ENCODE assay signal across 8 mouse cellular contexts in the genomic region with DNA sequence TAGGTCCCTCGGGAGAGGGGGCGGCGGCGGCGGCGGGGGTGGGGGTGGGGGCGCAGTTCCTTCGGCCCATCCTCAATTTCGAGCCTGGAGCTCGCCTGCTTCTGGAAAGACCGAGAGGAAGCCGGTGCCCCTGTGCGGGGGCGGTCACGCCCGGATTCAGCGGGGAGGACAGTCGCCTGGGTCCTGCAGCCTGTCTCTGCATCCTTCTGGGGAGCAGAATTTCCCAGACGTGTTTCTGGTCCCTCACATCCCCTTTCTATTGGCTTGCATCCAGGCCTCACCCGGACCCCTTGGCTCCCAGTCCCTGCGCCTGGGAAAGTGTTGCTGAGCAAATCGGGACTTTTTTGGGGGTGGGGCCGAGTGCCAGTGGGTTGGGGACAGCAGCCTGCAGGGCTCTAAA. TPM values are rescaled to one million over a fixed set of nuclear protein-coding genes. Genes with fewer than 3 reads are reported as not detected.
DNase-seq lines count a peak whose midpoint lies in the region; ATAC-seq and TF ChIP-seq lines count a peak whose summit lies in the region.

No protein-coding gene starts in this region.

- no peaks in the 10 kb centered on the region for H3K27me3 ChIP-seq in cerebellum, adult 2 months (ENCODE audit: control insufficient read depth, insufficient read depth, low read length)
- H3K27me3 ChIP-seq in forebrain, embryonic 15.5 days, result no peaks in the 10 kb centered on the region
- no peaks in the 10 kb centered on the region for H3K27me3 ChIP-seq in hindbrain, postnatal 0 days (ENCODE audit: insufficient read depth, low read length)
- H3K27me3 ChIP-seq in liver, embryonic 15.5 days, result peaks cover 30% of the 10 kb centered on the region
- no peaks in the 10 kb centered on the region for H3K27me3 ChIP-seq in splenic B cell, adult 2 months (ENCODE audit: control insufficient read depth, insufficient read depth, low read length, poor library complexity, severe bottlenecking)

- H3K9ac ChIP-seq in forebrain, embryonic 15.5 days (replicated peaks), result peak overlapping the region; percentile 54
- peak overlapping the region; percentile 67 for H3K9ac ChIP-seq in hindbrain, postnatal 0 days (replicated peaks; ENCODE audit: low read length)
- no peak overlapping the region for H3K9ac ChIP-seq in liver, embryonic 15.5 days

- TF ChIP-seq CTCF in cerebellum, adult 2 months (IDR thresholded peaks at IDR 0.05; ENCODE audit: borderline replicate concordance, insufficient read depth, low read depth, low read length), result no peak
- no peak for TF ChIP-seq CTCF in hindbrain, postnatal 0 days (IDR thresholded peaks at IDR 0.05; ENCODE audit: low read depth)

- ATAC-seq in forebrain, embryonic 15.5 days (replicated peaks), result peak; percentile 81
- peak; percentile 66 for ATAC-seq in hindbrain, postnatal 0 days
- no peak for ATAC-seq in liver, embryonic 15.5 days (ENCODE audit: insufficient read depth)

- H3K4me3 ChIP-seq in cerebellum, adult 2 months (replicated peaks; ENCODE audit: insufficient read depth, low read depth, low read length), result peak overlapping the region; percentile 67
- peak overlapping the region; percentile 64 for H3K4me3 ChIP-seq in forebrain, embryonic 15.5 days
- H3K4me3 ChIP-seq in hindbrain, postnatal 0 days (ENCODE audit: low read length), result peak overlapping the region; percentile 73
- H3K4me3 ChIP-seq in liver, embryonic 15.5 days (replicated peaks), result peak overlapping the region; percentile 52

- no peaks in the 10 kb centered on the region for H3K9me3 ChIP-seq in forebrain, embryonic 15.5 days
- no peaks in the 10 kb centered on the region for H3K9me3 ChIP-seq in hindbrain, postnatal 0 days (ENCODE audit: low read length)
- no peaks in the 10 kb centered on the region for H3K9me3 ChIP-seq in liver, embryonic 15.5 days (replicated peaks)

- no peaks in the 10 kb centered on the region for H3K36me3 ChIP-seq in forebrain, embryonic 15.5 days
- H3K36me3 ChIP-seq in hindbrain, postnatal 0 days (ENCODE audit: insufficient read depth, low read length), result no peaks in the 10 kb centered on the region
- no peaks in the 10 kb centered on the region for H3K36me3 ChIP-seq in liver, embryonic 15.5 days (replicated peaks)
- no peaks in the 10 kb centered on the region for H3K36me3 ChIP-seq in splenic B cell, adult 2 months (ENCODE audit: control insufficient read depth, insufficient read depth, low read length, poor library complexity, severe bottlenecking)

- DNase-seq in left cerebral cortex, adult 18-20 months (ENCODE audit: low spot score in 2 of 2), result peak; percentile 29 to 31
- no peak for DNase-seq in left cerebral cortex, adult 11 months (ENCODE audit: low spot score)
- peak; percentile 38 to 39 for DNase-seq in cerebellum, adult 2 months
- DNase-seq in hindbrain, postnatal 0 days (ENCODE audit: low spot score), result peak; percentile 55
- peak; percentile 3 for DNase-seq in splenic B cell, adult 2 months (ENCODE audit: low read depth, low spot score)
- DNase-seq in urinary bladder, postnatal 14 days (ENCODE audit: low spot score), result no peak

- TF ChIP-seq POLR2A in cerebellum, adult 2 months (IDR thresholded peaks at IDR 0.05; ENCODE audit: borderline replicate concordance, insufficient read depth, low read length), result no peak

- WGBS in cerebellum, adult 2 months, result under 1% methylated on average over 23 of the region's 23 CpGs
- WGBS in forebrain, embryonic 15.5 days, result 0% methylated on average over 16 of the region's 23 CpGs
- 0% methylated on average over 20 of the region's 23 CpGs for WGBS in hindbrain, postnatal 0 days
- under 1% methylated on average over 18 of the region's 23 CpGs for WGBS in liver, embryonic 15.5 days (ENCODE audit: insufficient replicate concordance)

- no peaks in the 10 kb centered on the region for H3K4me1 ChIP-seq in cerebellum, adult 2 months (ENCODE audit: control insufficient read depth, insufficient read depth, low read length)
- peaks cover 14% of the 10 kb centered on the region for H3K4me1 ChIP-seq in forebrain, embryonic 15.5 days
- peaks cover 5% of the 10 kb centered on the region; the same call in 1 of the 2 replicates for H3K4me1 ChIP-seq in hindbrain, postnatal 0 days (ENCODE audit: insufficient read depth, low read length)
- 0 out of 2 replicates have a peak, but pooled peaks cover 6% of the 10 kb centered on the region for H3K4me1 ChIP-seq in liver, embryonic 15.5 days (replicated peaks)

- H3K4me2 ChIP-seq in forebrain, embryonic 15.5 days (replicated peaks), result peak overlapping the region; percentile 84
- peak overlapping the region; percentile 88 for H3K4me2 ChIP-seq in hindbrain, postnatal 0 days (ENCODE audit: low read depth, low read length)
- H3K4me2 ChIP-seq in liver, embryonic 15.5 days, result peak overlapping the region; percentile 67

- no peak overlapping the region for H3K27ac ChIP-seq in cerebellum, adult 2 months (ENCODE audit: insufficient read depth, low read length)
- no peak overlapping the region for H3K27ac ChIP-seq in forebrain, embryonic 15.5 days (replicated peaks)
- H3K27ac ChIP-seq in hindbrain, postnatal 0 days, result peak overlapping the region; percentile 32; the same call in 1 of the 2 replicates
- H3K27ac ChIP-seq in liver, embryonic 15.5 days (replicated peaks), result no peak overlapping the region

RNA-seq across cellular contexts. Expression of gene 1500009L16Rik, which starts 0.4 kb away (rescaled TPM):
- total RNA-seq in left cerebral cortex, adult 18-20 months (2021), result 10 to 100 TPM; 19.0 to 19.5 TPM
- 17.9 and 18.8 TPM in 2 replicates for polyA plus RNA-seq in cerebellum, adult 2 months (2012; rRNA removed)
- 50.2 and 51.2 TPM in 2 replicates for polyA plus RNA-seq in forebrain, embryonic 15.5 days (2015; fragmentation: Nextera tagmentation; extraction: Ambion mirVana)
- 31.7 and 37.6 TPM in 2 replicates for total RNA-seq in hindbrain, postnatal 0 days (2014; rRNA removed)
- 98.9 and 108 TPM in 2 replicates for polyA plus RNA-seq in hindbrain, postnatal 0 days (2015; fragmentation: Nextera tagmentation; extraction: Ambion mirVana)
- polyA plus RNA-seq in liver, embryonic 15.5 days (2015; fragmentation: Nextera tagmentation; extraction: Ambion mirVana), result 1.2 and 1.3 TPM in 2 replicates

Comparison
In these comparisons a context has a peak if more than half of its experiments do, and no peak if none do; other contexts are left out.
1. DNase-seq: peak in left cerebral cortex, adult 18-20 months (2 of 2), cerebellum, adult 2 months (2 of 2), hindbrain, postnatal 0 days (single experiment) and splenic B cell, adult 2 months (single experiment); none in left cerebral cortex, adult 11 months (single experiment) and urinary bladder, postnatal 14 days (single experiment).
2. Peak in every context shown above with its lines, with median percentiles within 50 percentile points of each other: H3K4me3 ChIP-seq and H3K4me2 ChIP-seq.